Mouse (Mus musculus): Measurements from ENCODE around the gene Nsfl1c. TPM values are rescaled to one million over a fixed set of nuclear protein-coding genes. Genes with fewer than 3 reads are reported as not detected.

Nsfl1c gene
- polyA plus RNA-seq, 1 experiment from 2014 or later, result 193 TPM

Other genes starting within 250 kb of the Nsfl1c start
- not detected in 2 replicates for gene 4921509C19Rik, start 18.0 kb upstream of the Nsfl1c start, polyA plus RNA-seq (2014; fragmentation: Nextera tagmentation; extraction: Ambion mirVana)
- gene Fkbp1a, start 48.3 kb downstream of the Nsfl1c start, polyA plus RNA-seq (2014; fragmentation: Nextera tagmentation; extraction: Ambion mirVana), result 428 and 455 TPM in 2 replicates
- gene Sdcbp2, start 78.4 kb downstream of the Nsfl1c start, polyA plus RNA-seq (2014; fragmentation: Nextera tagmentation; extraction: Ambion mirVana), result 0.60 TPM in 1 of 2 replicates, not detected in the other
- 0.36 and 0.56 TPM in 2 replicates for gene Snph, start 138.4 kb downstream of the Nsfl1c start, polyA plus RNA-seq (2014; fragmentation: Nextera tagmentation; extraction: Ambion mirVana)
- gene Rad21l, start 174.4 kb downstream of the Nsfl1c start, polyA plus RNA-seq (2014; fragmentation: Nextera tagmentation; extraction: Ambion mirVana), result not detected in 2 replicates
- 0.32 and 0.62 TPM in 2 replicates for gene Tmem74b, start 207.8 kb downstream of the Nsfl1c start, polyA plus RNA-seq (2014; fragmentation: Nextera tagmentation; extraction: Ambion mirVana)

Measured in liver, embryonic 11.5 days (tissue).